Mouse (Mus musculus) right cerebral cortex, postnatal 10 days (tissue): ENCODE data around the gene Zfp524.
A peak's percentile ranks its signal among the peaks of the same experiment; 100 is the strongest.
"Not testable (repeated sequence)": the region's sequence is repeated elsewhere in the genome, so short reads cannot be mapped to it uniquely, and the experiment has no call there.

Source experiments
- DNase-seq, 2 experiments: peaks; one replicate each; pipeline ENCODE4 v3.0.0; 2021; ENCODE audit warnings: low spot score in 2 of 2

Zfp524 gene

DNA sequence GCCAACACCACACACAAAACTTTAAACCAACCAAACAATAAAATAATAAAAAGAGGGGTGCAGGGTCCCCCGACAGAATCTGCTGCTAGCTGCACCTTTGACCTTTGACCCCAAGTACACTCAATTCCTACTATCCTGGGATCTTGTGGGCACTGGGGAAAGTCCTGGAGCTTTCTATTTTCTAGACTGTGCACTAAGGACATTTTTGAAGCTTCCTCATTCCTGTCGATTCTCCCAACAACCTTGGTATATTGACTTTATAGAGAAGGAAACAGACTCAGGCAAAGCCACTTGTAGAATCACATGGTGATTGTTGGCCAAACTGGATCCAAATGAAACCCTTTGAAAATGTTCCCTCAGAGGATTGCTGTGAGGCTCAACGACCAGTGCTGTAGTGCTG is 1.8 kb downstream of the Zfp524 start:
- DNase-seq: no peak

DNA sequence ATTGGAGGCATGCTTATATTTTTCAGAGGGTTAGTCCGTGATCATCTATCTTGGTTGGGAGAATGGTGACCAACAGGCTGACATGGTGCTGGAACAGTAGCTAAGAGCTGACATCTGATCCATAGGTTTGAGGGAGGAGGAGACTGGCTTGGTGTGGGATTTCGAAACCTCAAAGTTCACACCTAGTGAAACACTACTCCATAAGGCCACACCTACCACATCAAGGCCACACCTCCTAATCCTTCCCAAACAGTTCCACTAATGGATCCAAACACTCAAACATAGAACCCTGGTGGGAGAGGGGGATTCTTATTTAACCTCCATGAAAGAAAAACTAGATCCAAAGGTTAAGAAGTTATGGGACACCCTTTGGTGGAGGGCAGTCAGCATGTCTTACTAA is 2.7 kb downstream of the Zfp524 start:
- DNase-seq: no peak

DNA sequence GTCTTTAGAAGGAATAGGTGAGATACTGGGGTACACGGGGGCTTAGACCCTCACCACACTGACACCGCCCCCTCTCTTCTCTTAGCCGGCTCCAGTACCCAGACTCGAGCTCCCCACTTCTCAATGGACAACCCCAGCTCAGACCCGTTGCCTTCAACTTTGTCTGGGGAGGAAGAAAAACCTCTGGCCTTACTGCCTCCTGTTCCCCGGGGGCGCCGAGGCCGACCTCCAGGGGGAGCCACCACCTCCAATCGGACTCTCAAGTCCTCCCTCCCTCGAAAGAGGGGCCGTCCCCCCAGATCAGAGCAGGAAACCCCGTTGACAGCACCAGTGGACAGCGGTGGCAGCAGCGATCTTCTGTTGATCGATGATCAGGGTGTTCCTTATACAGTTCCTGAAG is 3.1 kb downstream of the Zfp524 start:
- peak in 1 of 2 experiments; percentile 52 for DNase-seq

DNA sequence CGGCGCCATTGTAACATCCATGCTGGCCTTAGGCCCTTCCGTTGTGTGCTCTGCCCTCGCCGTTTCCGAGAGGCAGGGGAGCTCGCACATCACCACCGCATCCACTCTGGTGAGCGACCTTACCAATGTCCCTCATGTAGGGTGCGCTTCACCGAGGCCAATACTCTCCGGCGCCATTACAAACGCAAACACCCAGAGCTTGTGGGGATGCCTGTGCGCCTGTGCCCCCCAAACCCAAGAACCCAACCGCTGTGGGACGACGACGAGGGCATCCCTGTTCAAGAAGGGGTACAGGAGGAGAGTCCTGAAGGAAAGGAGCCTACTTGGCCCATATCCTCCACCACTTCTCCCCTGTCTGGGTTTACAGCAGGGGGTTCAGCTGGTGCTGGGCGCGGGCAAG is 3.7 kb downstream of the Zfp524 start:
- DNase-seq: peak in 1 of 2 experiments; percentile 38

DNA sequence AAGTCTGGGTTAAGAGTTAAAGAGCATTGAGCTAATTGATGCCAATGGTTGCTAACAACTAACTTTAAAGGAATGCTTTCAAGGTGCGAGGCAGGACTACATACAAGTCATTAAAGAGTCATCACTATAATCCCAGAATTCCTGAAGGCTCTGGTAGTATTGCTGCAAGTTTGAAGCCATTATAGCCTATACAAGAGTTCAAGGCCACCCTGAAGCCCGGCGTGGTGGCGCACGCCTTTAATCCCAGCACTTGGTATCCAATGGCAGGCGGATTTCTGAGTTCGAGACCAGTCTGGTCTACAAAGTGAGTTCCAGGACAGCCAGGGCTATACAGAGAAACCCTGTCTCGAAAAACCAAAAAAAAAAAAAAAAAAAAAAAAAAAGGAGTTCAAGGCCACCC is 5.4 kb downstream of the Zfp524 start:
- DNase-seq: not testable (repeated sequence)

DNA sequence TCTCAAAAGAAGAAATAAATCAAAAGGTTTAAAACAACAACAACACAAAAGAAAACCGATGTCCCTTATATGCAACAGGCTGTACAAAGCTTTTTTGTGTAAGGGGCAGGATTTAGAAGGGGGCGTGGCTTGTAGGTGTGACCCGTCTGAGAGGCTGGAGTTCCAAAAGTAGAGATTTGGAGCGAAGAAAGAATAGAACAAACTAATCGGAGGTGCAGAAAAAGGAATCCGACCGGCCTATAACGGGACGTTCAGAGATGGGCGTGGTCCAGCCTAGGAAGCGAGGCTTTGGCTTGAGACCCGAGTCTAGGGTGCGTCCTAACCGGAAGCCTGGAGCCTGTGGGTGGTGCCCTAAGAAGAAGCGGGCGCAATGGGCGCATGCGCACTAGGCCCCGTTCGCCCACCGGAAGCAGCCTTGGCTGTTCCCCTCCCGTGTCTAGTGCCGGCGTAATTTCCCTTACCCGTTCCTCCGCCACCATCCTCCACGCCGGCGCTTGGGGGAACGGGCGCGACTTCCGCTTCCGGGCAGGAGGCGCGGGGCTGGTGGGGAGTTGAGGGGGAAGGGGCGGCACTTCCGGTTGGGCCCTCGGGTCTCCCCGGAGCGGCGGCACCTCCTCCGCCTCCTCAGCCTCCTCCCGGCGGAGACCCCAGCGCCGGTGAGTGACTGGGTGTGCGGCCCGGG is 5.9 kb downstream of the Zfp524 start, which contains the start of the genes Zfp865 and Ccdc106:
Gene Zfp865, plus strand, starts transcription at position 377 of the 682 bp plus-strand sequence.
Gene Ccdc106, plus strand, starts transcription at position 554 of the 682 bp plus-strand sequence.
- peak; percentile 99 for DNase-seq

DNA sequence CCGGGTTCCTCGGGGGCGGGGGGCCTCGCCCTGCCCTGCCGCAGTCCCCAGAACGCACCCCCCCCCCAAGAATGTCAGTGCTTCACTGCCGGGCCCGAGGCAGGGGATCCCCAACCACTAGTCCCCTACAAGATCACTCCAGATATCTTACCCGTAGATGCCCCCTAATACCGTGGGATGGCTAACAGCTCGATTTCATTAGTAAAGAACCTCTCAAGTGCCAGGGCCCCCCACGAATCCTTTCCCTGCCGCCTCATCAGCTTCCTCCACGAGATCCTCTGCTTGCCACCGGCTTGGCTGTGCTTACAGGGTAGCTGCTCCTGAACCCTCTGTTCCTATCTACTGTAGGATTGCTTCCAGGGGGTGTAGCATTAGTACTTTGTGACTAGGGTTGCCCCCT is 6.5 kb downstream of the Zfp524 start:
- DNase-seq: peak; percentile 45 to 50

DNA sequence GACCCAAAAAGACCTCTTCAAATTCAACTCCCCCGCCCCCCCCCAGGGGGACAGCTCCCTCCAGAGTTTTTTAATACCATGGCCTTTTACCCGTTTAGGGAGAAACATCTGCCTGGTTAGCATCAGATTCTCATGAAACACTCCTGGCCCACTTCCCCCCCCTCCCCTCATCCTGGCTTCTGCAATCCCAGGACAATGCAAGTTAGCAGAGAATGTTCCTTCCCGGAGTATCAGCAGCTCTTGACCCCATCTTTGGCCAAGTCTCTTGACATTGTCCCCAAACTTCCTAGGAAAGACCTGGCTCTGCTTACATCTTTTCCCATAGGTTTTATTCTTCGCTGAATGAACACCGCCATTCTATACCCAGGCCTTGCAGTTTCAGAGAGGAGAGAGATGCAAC is 7.0 kb downstream of the Zfp524 start:
- no peak for DNase-seq

DNA sequence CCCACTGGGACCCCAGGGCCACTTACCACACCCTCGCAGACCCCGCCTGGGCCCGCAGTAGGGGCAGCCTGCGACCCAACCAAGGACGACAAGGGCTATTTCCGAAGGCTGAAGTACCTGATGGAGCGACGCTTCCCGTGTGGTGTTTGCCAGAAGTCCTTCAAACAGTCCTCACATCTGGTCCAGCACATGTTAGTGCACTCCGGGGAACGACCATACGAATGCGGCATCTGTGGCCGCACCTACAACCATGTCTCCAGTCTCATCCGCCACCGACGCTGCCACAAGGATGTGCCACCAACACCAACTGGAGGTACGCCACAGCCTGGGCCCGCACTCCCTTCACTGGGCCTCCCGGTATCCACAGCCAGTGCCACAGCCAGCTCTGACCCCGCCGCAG is 15.3 kb downstream of the Zfp524 start:
- no peak for DNase-seq

DNA sequence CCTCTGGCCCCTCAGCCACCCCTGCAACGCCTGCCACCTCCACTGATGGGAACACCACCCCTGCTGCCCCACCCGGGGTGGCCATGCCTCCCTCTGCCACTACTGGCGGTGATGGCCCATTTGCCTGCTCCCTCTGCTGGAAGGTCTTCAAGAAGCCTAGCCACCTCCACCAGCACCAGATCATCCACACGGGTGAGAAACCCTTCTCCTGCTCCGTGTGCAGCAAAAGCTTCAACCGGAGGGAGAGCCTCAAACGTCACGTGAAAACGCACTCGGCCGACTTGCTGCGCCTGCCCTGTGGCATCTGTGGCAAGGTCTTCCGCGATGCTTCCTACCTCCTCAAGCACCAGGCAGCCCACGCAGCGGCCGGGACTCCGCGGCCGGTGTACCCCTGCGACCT is 15.7 kb downstream of the Zfp524 start:
- no peak for DNase-seq

DNA sequence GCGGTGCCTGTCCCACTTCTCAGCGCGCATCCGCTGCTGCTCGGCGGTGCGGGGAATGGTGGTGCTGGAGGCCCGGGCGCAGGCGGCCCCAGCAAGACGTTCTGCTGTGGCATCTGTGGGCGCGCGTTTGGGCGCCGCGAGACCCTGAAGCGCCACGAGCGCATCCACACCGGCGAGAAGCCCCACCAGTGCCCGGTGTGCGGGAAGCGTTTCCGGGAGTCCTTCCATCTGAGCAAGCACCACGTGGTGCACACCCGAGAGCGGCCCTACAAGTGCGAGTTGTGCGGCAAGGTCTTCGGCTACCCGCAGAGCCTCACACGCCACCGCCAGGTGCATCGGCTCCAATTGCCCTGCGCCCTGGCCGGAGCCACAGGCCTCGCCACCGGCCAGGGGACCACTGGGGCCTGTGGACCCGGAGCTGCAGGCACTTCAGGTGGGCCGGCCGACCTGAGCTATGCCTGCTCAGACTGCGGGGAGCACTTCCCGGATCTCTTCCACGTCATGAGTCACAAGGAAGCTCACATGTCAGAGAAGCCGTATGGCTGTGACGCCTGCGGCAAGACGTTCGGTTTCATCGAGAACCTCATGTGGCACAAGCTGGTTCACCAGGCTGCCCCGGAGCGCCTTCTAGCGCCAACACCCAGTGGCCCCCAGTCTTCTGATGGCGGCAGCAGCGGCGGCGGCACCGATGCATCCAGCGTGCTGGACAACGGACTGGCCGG is 16.5 kb downstream of the Zfp524 start:
- DNase-seq: peak in 1 of 2 experiments; percentile 30

DNA sequence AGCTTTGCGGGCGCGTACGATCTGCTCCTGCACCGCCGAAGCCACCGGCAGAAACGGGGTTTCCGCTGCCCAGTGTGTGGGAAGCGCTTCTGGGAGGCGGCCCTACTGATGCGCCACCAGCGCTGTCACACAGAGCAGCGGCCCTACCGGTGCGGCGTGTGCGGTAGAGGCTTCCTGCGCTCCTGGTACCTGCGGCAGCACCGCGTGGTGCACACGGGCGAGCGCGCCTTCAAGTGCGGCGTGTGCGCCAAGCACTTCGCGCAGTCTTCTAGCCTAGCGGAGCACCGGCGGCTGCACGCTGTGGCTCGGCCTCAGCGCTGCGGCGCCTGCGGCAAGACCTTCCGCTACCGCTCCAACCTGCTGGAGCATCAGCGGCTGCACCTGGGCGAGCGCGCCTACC is 17.3 kb downstream of the Zfp524 start:
- no peak for DNase-seq

DNA sequence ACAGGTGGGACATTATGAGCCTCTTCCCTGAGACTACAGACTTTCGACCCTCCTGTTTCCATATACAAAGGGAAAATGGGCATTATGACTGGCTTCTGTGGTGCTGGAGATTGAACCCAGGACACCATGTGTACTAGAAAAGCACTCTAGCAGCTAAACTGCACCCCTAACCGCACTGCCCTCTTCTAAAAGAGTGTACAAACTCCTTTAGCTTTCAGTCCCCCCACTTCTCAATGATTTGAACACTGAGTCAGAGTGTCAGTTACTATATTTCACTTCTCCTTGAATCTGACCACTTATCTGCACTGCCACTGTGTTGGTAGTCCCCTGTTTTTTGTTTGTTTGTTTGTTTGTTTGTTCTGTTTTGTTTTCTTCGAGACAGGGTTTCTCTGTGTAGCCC is 19.6 kb downstream of the Zfp524 start, which contains the start of gene 4632433K11Rik:
Gene 4632433K11Rik, plus strand, starts transcription at position 301 of the 400 bp plus-strand sequence.
- no peak for DNase-seq

DNA sequence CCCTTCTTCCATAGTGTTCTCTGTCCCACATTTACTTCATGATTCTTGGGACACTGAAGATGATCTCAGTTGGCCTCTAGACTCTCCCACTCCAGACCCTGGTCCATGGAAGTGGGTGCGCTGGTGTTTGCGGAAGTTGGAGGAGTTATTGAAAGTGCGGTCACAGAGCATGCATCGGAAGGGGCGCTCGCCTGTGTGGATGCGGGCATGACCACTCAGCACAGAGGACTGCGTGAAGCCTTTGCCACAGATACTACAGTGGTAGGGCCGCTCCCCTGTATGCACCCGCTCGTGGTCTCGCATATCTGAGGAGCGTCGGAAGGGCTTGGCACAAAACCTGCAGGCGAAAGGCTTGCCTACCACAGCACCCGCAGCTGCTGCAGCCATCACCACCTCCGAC is 21.4 kb downstream of the Zfp524 start:
- DNase-seq: no peak

DNA sequence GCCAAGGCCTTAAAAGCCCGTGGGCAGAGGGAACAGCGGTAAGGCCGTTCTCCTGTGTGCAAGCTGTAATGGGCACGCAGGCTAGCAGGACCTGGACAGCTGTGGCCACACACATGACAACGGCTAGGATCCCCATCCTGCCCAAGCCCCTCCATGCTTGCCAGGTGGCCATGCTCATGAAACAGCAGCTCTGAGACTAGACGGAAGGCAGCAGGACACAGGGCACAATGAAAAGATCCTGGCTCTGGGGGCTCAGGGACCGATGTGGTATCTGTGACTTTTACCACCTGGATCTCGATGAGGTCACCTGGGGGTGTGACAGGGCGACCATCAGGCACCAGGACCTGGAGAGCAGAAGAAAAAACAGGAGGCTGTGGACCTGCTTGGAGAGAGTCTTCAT is 21.9 kb downstream of the Zfp524 start:
- DNase-seq: peak in 1 of 2 experiments; percentile 41

DNA sequence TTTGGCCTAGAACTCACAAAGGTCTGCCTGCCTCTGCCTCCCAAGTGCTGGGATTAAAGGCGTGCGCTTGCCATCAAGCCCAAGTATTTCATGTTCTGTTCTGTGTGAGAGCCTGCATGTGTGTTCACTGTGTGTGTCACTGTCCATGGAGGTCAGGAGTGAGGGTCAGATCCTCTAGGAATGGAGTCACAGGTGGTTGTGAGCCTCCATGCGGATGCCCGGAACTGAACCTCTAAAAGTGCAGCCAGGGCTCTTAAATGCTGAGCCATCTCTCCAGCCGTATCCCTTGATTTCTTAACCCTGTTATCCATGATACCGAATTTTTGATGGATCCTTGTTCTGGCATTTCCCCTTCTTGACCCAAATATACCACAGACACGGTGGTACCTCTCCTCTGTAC is 22.8 kb downstream of the Zfp524 start:
- DNase-seq: peak in 1 of 2 experiments; percentile 48

DNA sequence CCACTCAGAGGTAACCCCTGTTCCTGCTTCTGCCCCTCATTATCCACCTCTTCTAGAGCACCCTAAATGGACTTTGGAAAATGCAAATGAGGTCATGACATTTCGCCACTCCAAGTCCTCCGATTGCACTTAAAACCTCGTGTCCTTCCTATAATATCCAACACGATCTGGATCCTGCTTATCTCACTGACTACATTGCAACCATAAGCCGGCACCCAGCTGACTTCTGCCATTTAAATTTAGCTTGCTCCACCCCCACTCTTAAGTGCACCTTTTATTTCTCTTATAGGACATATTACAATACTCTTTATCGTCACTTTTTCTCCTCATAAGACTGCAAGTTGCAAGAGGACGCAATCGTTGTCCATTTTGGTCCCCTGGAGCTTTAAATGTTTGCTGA is 23.3 kb downstream of the Zfp524 start:
- peak in 1 of 2 experiments; percentile 30 for DNase-seq

DNA sequence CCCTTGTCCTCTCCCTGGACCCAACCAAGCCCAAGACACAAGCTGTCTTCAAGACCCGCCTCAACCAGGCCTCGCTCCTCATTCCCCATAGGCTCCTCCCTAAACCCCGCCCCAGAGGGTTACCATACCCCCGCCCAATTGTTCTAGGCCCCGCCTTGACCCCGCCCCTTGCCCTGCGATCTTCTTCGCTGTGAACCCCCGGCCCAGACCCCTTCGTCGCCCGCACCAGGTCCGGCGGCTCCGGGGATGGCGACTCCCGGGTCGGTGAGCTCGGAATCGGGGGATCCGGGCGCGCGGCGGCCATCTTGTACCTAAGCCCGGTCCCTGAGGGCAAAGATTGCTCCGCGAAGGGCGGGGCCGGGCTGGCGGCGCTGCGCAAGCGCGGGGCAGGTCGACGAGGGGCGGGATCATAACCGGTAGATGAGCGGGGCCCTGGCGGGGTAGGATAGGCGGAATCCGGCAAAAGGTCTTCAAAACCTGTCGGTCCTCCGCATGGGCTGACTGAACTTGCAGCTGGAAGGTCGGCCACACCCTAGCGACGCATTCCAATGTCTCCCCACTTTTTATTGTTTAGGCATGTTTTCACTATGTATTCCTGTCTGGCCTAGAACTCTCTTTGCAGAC is 24.0 kb downstream of the Zfp524 start, which contains the start of gene Zfp784:
Gene Zfp784, minus strand, starts transcription at position 338 of the 624 bp plus-strand sequence.
- peak; percentile 93 for DNase-seq

DNA sequence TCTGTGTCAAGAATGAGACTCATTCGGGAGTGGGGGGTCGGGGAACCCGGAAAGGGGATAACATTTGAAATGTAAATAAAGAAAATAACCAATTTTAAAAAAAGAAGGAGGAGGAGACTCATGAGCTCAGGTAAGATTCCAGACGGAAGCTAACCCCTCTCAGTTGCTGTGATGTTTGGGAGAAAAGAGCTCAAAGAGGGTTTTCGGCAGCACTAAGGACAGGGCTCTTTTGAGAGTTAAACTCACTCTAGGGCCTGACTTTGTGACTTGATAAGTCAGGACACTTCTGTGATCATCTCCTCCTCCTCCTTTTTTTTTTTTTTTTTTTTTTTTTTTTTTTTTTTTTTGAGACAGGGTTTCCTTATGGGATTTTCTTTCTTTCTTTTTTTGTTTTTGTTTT is 24.7 kb downstream of the Zfp524 start:
- no peak for DNase-seq

DNA sequence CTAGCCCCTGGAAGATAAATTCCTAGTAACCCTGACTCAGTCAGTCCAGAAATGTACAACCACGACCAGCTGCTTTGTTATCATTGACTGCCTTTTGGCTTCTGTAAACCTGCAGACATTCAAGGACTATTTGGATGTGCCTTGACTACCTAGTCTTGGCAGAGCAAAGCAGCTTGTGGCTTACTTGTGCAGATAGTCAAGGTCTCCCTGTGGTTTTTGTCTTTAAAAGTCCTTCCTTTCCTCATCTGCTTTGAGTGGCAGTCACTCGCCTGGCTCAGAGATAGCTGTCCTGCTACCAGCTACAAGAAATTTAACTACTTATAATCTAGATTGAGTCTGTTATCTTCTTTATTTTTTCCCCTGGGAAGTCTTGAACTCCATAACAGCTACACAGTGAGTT is 30.8 kb downstream of the Zfp524 start:
- DNase-seq: no peak

DNA sequence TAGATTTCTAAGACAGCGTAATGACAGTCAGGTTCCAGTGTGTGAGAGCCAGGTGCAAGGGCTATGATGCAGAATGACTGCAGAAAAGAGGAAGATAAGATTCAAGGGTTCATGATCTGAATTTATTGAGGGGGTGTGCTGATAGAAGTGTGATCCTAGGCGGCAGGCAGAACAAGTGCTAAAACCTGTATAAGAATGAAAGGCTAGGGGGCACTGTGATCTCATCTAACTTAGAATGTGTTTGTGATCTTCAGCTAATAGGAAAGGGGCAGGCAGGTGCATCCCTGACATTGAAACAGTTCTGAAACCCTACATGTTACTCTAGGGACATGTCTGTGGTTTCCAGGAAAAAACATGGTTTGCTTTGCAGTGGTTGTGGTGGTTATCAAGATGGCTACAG is 31.9 kb downstream of the Zfp524 start:
- DNase-seq: no peak

DNA sequence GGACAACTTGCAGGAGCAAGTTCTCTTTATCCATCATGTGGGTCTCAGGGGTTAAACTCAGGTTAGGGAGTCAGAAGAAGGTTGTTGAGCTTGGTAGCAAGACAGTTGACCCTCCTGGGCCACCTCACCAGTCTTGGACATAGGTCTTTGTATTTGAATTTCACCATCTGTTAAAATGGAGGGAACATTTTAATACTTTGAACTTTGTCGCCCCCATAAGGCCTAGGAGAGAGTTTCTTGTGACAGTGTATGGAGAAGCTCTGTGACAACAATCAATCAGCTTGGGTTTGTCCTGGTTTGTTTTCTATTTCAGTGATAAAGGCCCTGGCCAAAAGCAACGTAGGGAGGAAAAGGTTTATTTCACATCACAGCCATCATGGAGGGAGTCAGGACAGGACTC is 33.1 kb downstream of the Zfp524 start:
- no peak for DNase-seq
